Mouse (Mus musculus) midbrain, embryonic 14.5 days (tissue): Measurements from ENCODE around the gene Rbm20. TPM values are rescaled to one million over a fixed set of nuclear protein-coding genes. Genes with fewer than 3 reads are reported as not detected.

Experiments
- ATAC-seq: fragments of 200-750 bp; cut with Nextera tagmentation; 2 replicates; pipeline ENCODE4 v1.8.0; 2017; ENCODE audit warnings: moderate number of reproducible peaks, moderate library complexity; ENCODE audit not compliant: low FRiP score, low TSS enrichment
- DNase-seq: peaks from one replicate; pipeline ENCODE4 v3.0.0-alpha.2; 2015
- H3K27ac ChIP-seq: fragments of 300-500 bp; sonication (generic); replicated peaks from 2 replicates; pipeline ENCODE4 v1.5.1; 2014; ENCODE audit warnings: mild to moderate bottlenecking, low read depth, low read length, moderate library complexity
- H3K27me3 ChIP-seq: fragments of 300-500 bp; sonication (generic); 2 replicates; pipeline ENCODE4 v1.6.1; 2014; ENCODE audit warnings: low read length, control low read depth, mixed read lengths; ENCODE audit not compliant: control insufficient read depth, insufficient read depth
- H3K36me3 ChIP-seq: fragments of 300-500 bp; sonication (generic); 2 replicates; pipeline ENCODE4 v1.6.1; 2014; ENCODE audit warnings: low read length, control low read depth; ENCODE audit not compliant: control insufficient read depth, insufficient read depth
- H3K4me1 ChIP-seq: fragments of 300-500 bp; sonication (generic); 2 replicates; pipeline ENCODE4 v1.6.1; 2014; ENCODE audit warnings: mild to moderate bottlenecking, antibody characterized with exemption, low read length, control low read depth; ENCODE audit not compliant: control insufficient read depth, insufficient read depth
- H3K4me2 ChIP-seq: fragments of 300-500 bp; sonication (generic); 2 replicates; pipeline ENCODE4 v1.6.1; 2014; ENCODE audit warnings: mild to moderate bottlenecking, low read length, moderate library complexity
- H3K4me3 ChIP-seq: fragments of 300-500 bp; sonication (generic); replicated peaks from 2 replicates; pipeline ENCODE4 v1.5.1; 2014; ENCODE audit warnings: low read depth, low read length
- H3K9ac ChIP-seq: fragments of 300-500 bp; sonication (generic); replicated peaks from 2 replicates; pipeline ENCODE4 v1.6.1; 2014; ENCODE audit warnings: mild to moderate bottlenecking, low read length, moderate library complexity
- H3K9me3 ChIP-seq: fragments of 300-500 bp; sonication (generic); 2 replicates; pipeline ENCODE4 v1.6.1; 2016; ENCODE audit warnings: low read length, control low read depth, mixed read lengths; ENCODE audit not compliant: control insufficient read depth
- WGBS: fragments of 180-500 bp; shearing (Covaris S2); extraction: QIAGEN DNeasy Blood & Tissue Kit; methylation state at CpG from one replicate; pipeline ENCODE4 v1.1.7; 2014; 5-methylcytosine and 5-hydroxymethylcytosine counted together
- polyA plus RNA-seq: library from polyadenylated mRNA; unstranded; fragments of >200 nt; fragmentation: Nextera tagmentation; extraction: Ambion mirVana; gene quantifications from 2 replicates; pipeline ENCODE4 v1.2.1, GENCODE M21; 2014

Rbm20 gene
- polyA plus RNA-seq, 1 experiment from 2014 or later, result 0.61 TPM

DNA sequence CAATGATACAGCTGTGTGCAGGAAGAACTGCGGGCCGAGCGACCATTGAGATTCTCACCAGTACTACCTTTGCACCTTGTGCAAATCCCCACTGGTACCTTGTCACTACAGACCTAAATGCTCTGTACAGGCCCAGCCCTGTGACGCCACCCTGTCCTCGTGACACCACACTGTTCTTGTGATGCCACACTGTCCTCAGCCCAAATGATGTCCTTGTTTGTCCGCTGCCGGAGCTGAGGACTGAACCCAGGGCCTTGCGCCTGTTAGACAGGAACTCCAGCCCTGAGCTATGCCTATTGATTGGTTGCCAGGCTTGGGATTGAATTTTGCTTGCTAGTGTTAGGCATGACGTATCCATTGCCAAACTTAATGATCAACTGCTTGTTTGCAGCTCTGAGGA lies 40.3 kb downstream of the Rbm20 start:
- no peak overlapping the region for H3K9ac ChIP-seq
- H3K27ac ChIP-seq, result no peak overlapping the region
- H3K4me1 ChIP-seq, result no peaks in the 10 kb centered on the region
- H3K27me3 ChIP-seq, result no peaks in the 10 kb centered on the region
- no peaks in the 10 kb centered on the region for H3K9me3 ChIP-seq
- no peak overlapping the region for H3K4me2 ChIP-seq
- 88% methylated on average over 9 of the region's 9 CpGs for WGBS
- H3K4me3 ChIP-seq, result no peak overlapping the region
- no peak for DNase-seq
- no peak for ATAC-seq
- no peaks in the 10 kb centered on the region for H3K36me3 ChIP-seq

DNA sequence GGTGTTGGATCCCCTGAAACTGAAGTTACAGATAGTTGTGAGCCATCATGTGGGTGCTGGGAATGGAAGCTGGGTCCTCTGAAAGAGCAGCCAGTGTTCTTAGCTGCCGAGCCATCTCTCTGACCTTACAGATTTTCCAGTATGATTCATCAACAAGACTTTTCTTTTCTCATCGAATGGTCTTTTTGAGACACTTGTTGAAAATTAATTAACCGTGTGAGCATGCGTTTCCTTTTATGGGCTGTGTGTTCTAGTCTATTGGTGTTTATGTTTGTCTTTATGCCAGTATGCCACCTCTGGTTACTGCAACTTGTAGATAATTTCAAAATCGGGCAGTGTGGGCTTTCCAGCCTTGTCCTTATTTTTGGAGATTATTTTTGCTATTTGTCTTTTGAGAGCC lies 45.1 kb downstream of the Rbm20 start:
- Histone ChIP-seq H3K4me3 (no peak overlapping the region), H3K36me3 (no peaks in the 10 kb centered on the region), H3K9me3 (no peaks in the 10 kb centered on the region), H3K27ac (no peak overlapping the region), H3K9ac (no peak overlapping the region), H3K4me2 (no peak overlapping the region), H3K4me1 (no peaks in the 10 kb centered on the region), H3K27me3 (no peaks in the 10 kb centered on the region)
- no peak for ATAC-seq
- DNase-seq, result no peak
- 91% methylated on average over 5 of the region's 5 CpGs for WGBS

DNA sequence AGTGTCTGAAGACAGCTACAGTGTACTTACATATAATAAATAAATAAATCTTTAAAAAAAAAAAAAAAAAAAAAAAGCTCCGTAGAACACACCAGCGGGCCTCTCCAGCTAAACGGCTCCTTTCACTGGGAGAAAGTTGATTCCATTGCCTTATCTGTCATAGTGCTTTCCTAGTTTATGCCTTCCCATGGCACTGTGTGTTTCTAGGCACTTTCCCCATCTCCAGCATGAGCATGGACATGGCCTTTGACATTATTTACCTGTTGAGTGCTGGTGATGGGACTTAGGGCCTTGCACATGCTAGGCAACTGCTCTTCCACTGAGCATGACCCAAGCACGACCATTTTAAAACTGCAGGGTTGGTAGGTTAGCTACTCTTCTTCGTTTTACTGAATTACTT lies 46.9 kb downstream of the Rbm20 start:
- H3K9ac ChIP-seq, result no peak overlapping the region
- H3K36me3 ChIP-seq, result no peaks in the 10 kb centered on the region
- H3K27ac ChIP-seq, result no peak overlapping the region
- no peaks in the 10 kb centered on the region for H3K4me1 ChIP-seq
- DNase-seq, result no peak
- H3K4me2 ChIP-seq, result no peak overlapping the region
- ATAC-seq, result no peak
- H3K4me3 ChIP-seq, result no peak overlapping the region
- 83% methylated on average over 5 of the region's 5 CpGs for WGBS
- H3K9me3 ChIP-seq, result no peaks in the 10 kb centered on the region
- H3K27me3 ChIP-seq, result no peaks in the 10 kb centered on the region

DNA sequence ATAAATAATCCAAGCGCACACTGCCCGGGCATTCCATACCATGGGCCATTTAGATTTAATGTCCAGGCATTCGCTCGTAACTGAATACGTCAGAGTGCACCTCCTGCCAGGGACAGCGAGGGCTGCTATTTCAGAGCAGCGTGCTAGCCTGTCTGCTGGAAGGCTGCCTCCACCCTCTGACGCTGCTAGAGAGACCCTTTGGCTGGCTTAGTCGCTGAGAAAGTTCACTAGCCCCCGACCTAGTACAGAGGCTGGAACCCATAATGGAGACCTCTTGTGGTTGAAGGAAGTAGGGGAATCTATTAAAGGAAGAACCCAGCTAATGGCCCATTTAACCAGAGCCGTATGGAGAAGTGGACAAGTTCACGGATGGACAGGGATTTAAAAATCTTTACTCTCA lies 49.2 kb downstream of the Rbm20 start:
- DNase-seq, result peak; percentile 28
- no peak overlapping the region for H3K4me3 ChIP-seq
- no peaks in the 10 kb centered on the region for H3K36me3 ChIP-seq
- no peaks in the 10 kb centered on the region for H3K27me3 ChIP-seq
- 44% methylated on average over 12 of the region's 12 CpGs for WGBS
- H3K27ac ChIP-seq, result no peak overlapping the region
- no peaks in the 10 kb centered on the region for H3K9me3 ChIP-seq
- H3K4me1 ChIP-seq, result no peaks in the 10 kb centered on the region
- no peak overlapping the region for H3K4me2 ChIP-seq
- ATAC-seq, result no peak
- no peak overlapping the region for H3K9ac ChIP-seq

DNA sequence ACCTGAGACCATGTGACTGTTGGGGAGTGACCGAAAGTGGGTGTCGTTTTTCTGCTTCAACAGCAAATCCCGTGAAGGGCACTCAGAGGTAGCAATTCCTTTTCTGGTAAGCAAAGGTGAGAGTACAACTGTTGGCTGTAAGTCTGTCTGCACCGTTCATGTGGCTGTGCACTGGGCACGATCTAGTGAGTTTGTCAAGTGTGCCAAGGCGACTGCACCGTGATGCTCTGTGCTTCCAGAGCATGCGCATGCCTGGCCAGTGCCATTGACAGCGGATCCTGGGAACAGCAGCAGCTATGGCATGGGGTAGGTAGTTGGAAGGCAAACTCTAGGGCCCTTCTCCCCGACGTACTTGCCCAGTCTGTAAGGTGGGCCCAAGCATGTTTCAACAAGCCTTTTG lies 49.6 kb downstream of the Rbm20 start:
- H3K4me1 ChIP-seq, result 0 out of 2 replicates have a peak, but pooled peaks cover under 1% of the 10 kb centered on the region
- ATAC-seq, result no peak
- no peak overlapping the region for H3K4me2 ChIP-seq
- H3K4me3 ChIP-seq, result no peak overlapping the region
- H3K27me3 ChIP-seq, result no peaks in the 10 kb centered on the region
- no peak overlapping the region for H3K9ac ChIP-seq
- no peaks in the 10 kb centered on the region for H3K36me3 ChIP-seq
- H3K9me3 ChIP-seq, result no peaks in the 10 kb centered on the region
- no peak for DNase-seq
- 78% methylated on average over 11 of the region's 11 CpGs for WGBS
- H3K27ac ChIP-seq, result no peak overlapping the region

DNA sequence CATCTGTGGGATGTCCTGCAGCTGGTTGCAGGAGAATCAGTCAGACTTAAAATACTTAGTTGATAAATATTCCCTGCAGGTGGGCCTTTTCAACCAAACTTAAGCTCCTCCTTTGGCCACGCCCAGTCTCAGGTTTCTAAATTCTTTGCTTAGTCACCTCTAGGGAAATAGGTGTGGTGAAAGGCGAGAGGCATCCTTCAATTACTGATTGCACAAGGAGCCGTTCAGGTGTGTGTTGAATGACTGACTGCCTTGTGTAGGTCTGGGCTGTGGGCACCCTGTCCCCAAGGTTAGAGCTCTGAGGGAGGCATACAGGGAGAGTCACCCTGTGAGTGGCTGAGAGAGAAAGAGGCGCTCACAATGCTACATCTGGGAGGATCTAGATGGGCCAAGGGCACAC lies 50.2 kb downstream of the Rbm20 start:
- ATAC-seq (no peak), DNase-seq (no peak)
- Histone ChIP-seq H3K9ac (no peak overlapping the region), H3K27me3 (no peaks in the 10 kb centered on the region), H3K4me1 (0 out of 2 replicates have a peak, but pooled peaks cover 3% of the 10 kb centered on the region), H3K36me3 (no peaks in the 10 kb centered on the region), H3K27ac (no peak overlapping the region), H3K4me3 (no peak overlapping the region), H3K4me2 (no peak overlapping the region), H3K9me3 (no peaks in the 10 kb centered on the region)
- 62% methylated on average over 4 of the region's 4 CpGs for whole genome bisulfite sequencing

DNA sequence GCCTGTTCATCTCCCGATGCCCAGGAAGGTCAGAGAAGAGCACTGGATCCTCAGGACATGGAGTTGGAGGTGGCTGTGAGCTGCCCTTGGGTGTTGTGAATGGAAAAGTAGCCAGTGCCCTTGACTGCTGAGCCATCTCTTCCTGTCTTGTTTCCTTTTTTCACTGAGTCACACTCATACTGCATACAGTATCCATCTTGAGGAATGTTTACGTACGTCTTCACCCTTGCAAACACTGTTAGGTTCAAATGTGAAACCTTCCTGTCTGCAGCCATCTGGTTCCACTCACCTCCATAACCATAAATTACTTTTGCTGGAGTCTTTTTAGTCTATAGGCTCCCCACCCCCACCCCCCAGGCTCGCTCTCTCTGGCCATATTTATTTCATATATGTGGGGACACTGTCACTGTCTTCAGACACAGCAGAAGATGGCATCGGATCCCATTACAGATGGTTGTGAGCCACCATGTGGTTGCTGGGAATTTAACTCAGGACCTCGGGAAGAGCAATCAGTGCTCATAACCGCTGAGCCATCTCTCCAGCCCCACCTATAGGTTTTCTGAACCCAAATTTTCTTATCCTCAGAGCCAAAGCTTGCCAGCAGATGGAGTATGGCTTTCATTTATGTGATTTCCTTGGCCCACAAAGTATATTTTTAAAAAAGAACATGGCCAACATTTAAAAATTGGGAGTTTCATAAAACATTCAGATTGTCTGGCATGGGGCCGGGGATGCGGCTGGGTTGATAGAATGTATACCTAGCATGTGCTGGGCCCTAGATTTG lies 51.0 kb downstream of the Rbm20 start:
- WGBS, result 82% methylated on average over 9 of the region's 9 CpGs
- H3K9ac ChIP-seq, result no peak overlapping the region
- no peak for ATAC-seq

DNA sequence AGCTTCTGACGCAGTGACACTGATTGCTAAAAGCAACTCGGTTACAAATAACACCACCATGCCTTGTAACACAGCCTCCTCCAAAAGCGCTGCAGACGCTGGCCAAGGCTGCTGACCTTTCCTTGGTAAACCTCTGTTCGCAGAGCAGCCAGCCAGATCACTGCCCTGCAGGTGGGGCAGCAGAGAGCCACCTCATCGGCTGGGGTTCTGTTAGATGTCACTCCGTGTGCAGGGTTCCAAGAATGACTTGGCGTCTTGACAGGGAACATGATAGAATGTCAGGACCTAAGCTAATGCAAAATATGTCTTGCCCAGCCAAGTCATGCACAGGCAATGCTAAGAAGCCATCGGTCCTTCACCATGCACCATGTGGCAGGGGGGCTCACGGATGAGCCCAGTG lies 52.8 kb downstream of the Rbm20 start:
- no peak overlapping the region for H3K27ac ChIP-seq
- WGBS, result 83% methylated on average over 10 of the region's 10 CpGs
- H3K9ac ChIP-seq, result no peak overlapping the region
- ATAC-seq, result no peak
- no peak overlapping the region for H3K4me2 ChIP-seq
- H3K9me3 ChIP-seq, result no peaks in the 10 kb centered on the region
- 0 out of 2 replicates have a peak, but pooled peaks cover 3% of the 10 kb centered on the region for H3K4me1 ChIP-seq
- H3K4me3 ChIP-seq, result no peak overlapping the region
- H3K36me3 ChIP-seq, result no peaks in the 10 kb centered on the region
- no peak for DNase-seq
- H3K27me3 ChIP-seq, result no peaks in the 10 kb centered on the region

More for the DNA sequence above, 51.0 kb downstream of the Rbm20 start:
- Histone ChIP-seq H3K4me2 (no peak overlapping the region), H3K4me3 (no peak overlapping the region), H3K27ac (no peak overlapping the region), H3K27me3 (no peaks in the 10 kb centered on the region), H3K4me1 (0 out of 2 replicates have a peak, but pooled peaks cover 3% of the 10 kb centered on the region), H3K9me3 (no peaks in the 10 kb centered on the region), H3K36me3 (no peaks in the 10 kb centered on the region)
- DNase-seq, result no peak

DNA sequence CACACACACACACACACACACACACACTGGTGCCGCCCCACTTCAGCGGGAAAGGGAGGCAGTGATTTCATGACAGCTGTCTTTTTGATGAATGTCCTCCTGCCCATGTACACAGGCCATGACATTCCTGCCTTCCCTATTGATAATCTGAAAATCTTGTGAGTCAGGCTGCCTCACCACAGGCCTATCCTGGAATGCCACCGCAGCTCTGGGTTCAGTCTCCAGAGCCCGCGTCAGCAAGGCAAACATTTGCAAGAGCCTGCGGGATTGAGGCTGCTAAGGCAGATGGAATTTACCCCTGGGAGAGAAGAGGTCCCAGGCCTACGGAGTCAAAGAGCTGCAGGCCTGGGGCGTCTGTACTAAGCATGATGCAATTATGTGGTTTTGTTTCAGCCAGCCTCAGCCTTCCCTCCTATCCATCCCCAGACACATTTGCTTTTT lies 54.7 kb downstream of the Rbm20 start:
- H3K27me3 ChIP-seq, result no peaks in the 10 kb centered on the region
- H3K9ac ChIP-seq, result no peak overlapping the region

More for the DNA sequence above, 54.7 kb downstream of the Rbm20 start:
- Histone ChIP-seq H3K4me1 (0 out of 2 replicates have a peak, but pooled peaks cover 3% of the 10 kb centered on the region), H3K36me3 (no peaks in the 10 kb centered on the region), H3K4me3 (no peak overlapping the region), H3K9me3 (no peaks in the 10 kb centered on the region), H3K27ac (0 out of 2 replicates have a peak overlapping the region, but pooled peaks have one; percentile 37), H3K4me2 (no peak overlapping the region)
- 64% methylated on average over 8 of the region's 8 CpGs for WGBS
- DNase-seq (peak; percentile 17), ATAC-seq (no peak)
